Mouse (Mus musculus) kidney, postnatal 0 days (tissue): ENCODE measurements around the gene Tmed4. TPM values are rescaled to one million over a fixed set of nuclear protein-coding genes. Genes with fewer than 3 reads are reported as not detected.
"Not testable (repeated sequence)": the region's sequence is repeated elsewhere in the genome, so short reads cannot be mapped to it uniquely, and the experiment has no call there.

ENCODE experiments used
- ATAC-seq: fragments of 200-750 bp; cut with Nextera tagmentation; replicated peaks from 2 replicates; pipeline ENCODE4 v1.8.0; 2017; ENCODE audit warnings: low read depth, moderate number of reproducible peaks, moderate TSS enrichment, moderate library complexity; ENCODE audit not compliant: low FRiP score
- DNase-seq: peaks from one replicate; pipeline ENCODE4 v3.0.0-alpha.2; 2016; ENCODE audit warnings: low spot score
- H3K27ac ChIP-seq: fragments of 300-500 bp; sonication (generic); 2 replicates; pipeline ENCODE4 v1.5.1; 2014; ENCODE audit warnings: mild to moderate bottlenecking
- H3K27me3 ChIP-seq: fragments of 300-500 bp; sonication (generic); 2 replicates; pipeline ENCODE4 v1.6.1; 2014; ENCODE audit warnings: low read length, mixed read lengths; ENCODE audit not compliant: insufficient read depth
- H3K36me3 ChIP-seq: fragments of 300-500 bp; sonication (generic); 2 replicates; pipeline ENCODE4 v1.6.1; 2014; ENCODE audit warnings: low read length, mixed read lengths; ENCODE audit not compliant: insufficient read depth
- H3K4me1 ChIP-seq: fragments of 300-500 bp; sonication (generic); replicated peaks from 2 replicates; pipeline ENCODE4 v1.6.1; 2014; ENCODE audit warnings: antibody characterized with exemption, low read length, mixed read lengths; ENCODE audit not compliant: insufficient read depth
- H3K4me2 ChIP-seq: fragments of 300-500 bp; sonication (generic); 2 replicates; pipeline ENCODE4 v1.6.1; 2014; ENCODE audit warnings: mild to moderate bottlenecking, low read length, moderate library complexity, mixed read lengths
- H3K4me3 ChIP-seq: fragments of 300-500 bp; sonication (generic); replicated peaks from 2 replicates; pipeline ENCODE4 v1.5.1; 2014; ENCODE audit warnings: low read depth, low read length
- H3K9ac ChIP-seq: fragments of 300-500 bp; sonication (generic); 2 replicates; pipeline ENCODE4 v1.6.1; 2014; ENCODE audit warnings: low read depth, low read length
- H3K9me3 ChIP-seq: fragments of 300-500 bp; sonication (generic); replicated peaks from 2 replicates; pipeline ENCODE4 v1.6.1; 2016; ENCODE audit warnings: low read length, inconsistent platforms, mixed read lengths
- CTCF ChIP-seq: IDR thresholded peaks from 2 replicates; pipeline ENCODE4 v1.5.1; 2016; ENCODE audit warnings: antibody characterized with exemption, low read depth, mild to moderate bottlenecking, moderate library complexity
- WGBS: fragments of 180-500 bp; shearing (Covaris S2); extraction: QIAGEN DNeasy Blood & Tissue Kit; methylation state at CpG from one replicate; pipeline ENCODE4 v1.1.7; 2014; 5-methylcytosine and 5-hydroxymethylcytosine counted together
- polyA plus RNA-seq: library from polyadenylated mRNA; unstranded; fragments of >200 nt; fragmentation: Nextera tagmentation; extraction: Ambion mirVana; gene quantifications from 2 replicates; pipeline ENCODE4 v1.2.1, GENCODE M21; 2015

Gene Tmed4
- polyA plus RNA-seq, 1 experiment from 2014 or later = 163 TPM

GRCm38 (mm10) chr11:6261434-6262082, 13.1 kb downstream of the Tmed4 start:
- Histone ChIP-seq H3K9ac (no peak overlapping the region), H3K27ac (no peak overlapping the region), H3K9me3 (no peaks in the 10 kb centered on the region), H3K4me2 (no peak overlapping the region), H3K36me3 (peaks cover 60% of the 10 kb centered on the region), H3K4me1 (peaks cover 3% of the 10 kb centered on the region), H3K27me3 (no peaks in the 10 kb centered on the region), H3K4me3 (no peak overlapping the region)
- peak; percentile 95 for TF ChIP-seq CTCF
- WGBS = 81% methylated on average over 10 of the region's 10 CpGs
- ATAC-seq (no peak; the same call in 1 of the 2 replicates), DNase-seq (peak; percentile 78)

DNA sequence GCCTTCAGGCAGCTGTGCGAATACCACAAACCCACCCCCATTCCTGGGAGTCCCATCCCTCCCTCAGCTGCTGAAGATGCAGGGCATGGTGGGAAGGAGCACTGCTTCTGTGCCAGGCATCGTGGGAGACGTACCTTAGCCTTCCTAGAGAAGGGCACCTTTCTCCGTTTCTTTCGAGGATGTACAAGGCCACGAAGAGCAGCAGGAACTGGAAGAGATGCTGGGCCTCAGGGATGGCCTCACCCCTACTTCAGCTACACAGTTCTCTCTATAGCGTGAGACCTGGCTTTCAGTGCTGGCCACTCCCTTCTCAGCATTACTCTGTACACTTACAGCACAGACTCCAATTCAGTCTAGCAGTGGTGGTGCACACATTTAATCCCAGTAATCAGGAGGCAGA, 15.3 kb downstream of the Tmed4 start:
- no peak overlapping the region for H3K9ac ChIP-seq
- no peak overlapping the region for H3K4me2 ChIP-seq
- H3K36me3 ChIP-seq = peaks cover 45% of the 10 kb centered on the region
- DNase-seq (no peak), ATAC-seq (no peak)
- H3K4me3 ChIP-seq = no peak overlapping the region
- WGBS = 90% methylated on average over 7 of the region's 7 CpGs
- H3K27me3 ChIP-seq = no peaks in the 10 kb centered on the region
- no peak for TF ChIP-seq CTCF
- no peaks in the 10 kb centered on the region for H3K9me3 ChIP-seq
- no peak overlapping the region for H3K27ac ChIP-seq
- no peaks in the 10 kb centered on the region for H3K4me1 ChIP-seq

GRCm38 (mm10) chr11:6256490-6257072, 18.1 kb downstream of the Tmed4 start:
- peaks cover 34% of the 10 kb centered on the region for H3K36me3 ChIP-seq
- H3K9ac ChIP-seq = no peak overlapping the region
- H3K27ac ChIP-seq = no peak overlapping the region
- DNase-seq (no peak), ATAC-seq (peak; percentile 53; the same call in 1 of the 2 replicates)
- no peak overlapping the region for H3K4me2 ChIP-seq
- no peak for TF ChIP-seq CTCF
- H3K4me3 ChIP-seq = no peak overlapping the region
- 70% methylated on average over 6 of the region's 6 CpGs for WGBS
- H3K27me3 ChIP-seq = no peaks in the 10 kb centered on the region
- H3K4me1 ChIP-seq = no peaks in the 10 kb centered on the region
- no peaks in the 10 kb centered on the region for H3K9me3 ChIP-seq

GRCm38 (mm10) chr11:6254602-6255001, 20.1 kb downstream of the Tmed4 start:
- not testable (repeated sequence) for H3K9me3 ChIP-seq, DNase-seq, ATAC-seq

DNA sequence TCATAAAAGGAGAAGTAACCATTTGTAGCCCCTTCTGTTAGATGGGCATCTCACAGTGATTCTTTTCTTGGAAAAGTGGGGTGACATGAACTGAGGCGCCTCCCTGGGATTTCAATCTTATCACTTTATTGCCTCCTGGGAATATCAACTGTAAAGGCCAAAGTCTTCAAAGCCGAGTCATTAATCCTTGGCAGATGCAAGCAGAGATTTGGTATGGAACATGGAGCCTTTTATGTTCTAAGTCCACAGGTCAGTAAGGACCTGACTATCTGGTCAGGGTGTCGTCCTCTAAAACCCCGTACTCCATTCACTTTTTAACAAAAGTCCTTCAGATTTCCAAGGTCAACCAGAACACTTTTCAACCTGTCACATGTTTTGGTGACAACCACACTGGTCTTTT, 21.8 kb downstream of the Tmed4 start:
- 91% methylated on average over 4 of the region's 4 CpGs for WGBS
- H3K9me3 ChIP-seq = no peaks in the 10 kb centered on the region

More at GRCm38 (mm10) chr11:6254602-6255001, 20.1 kb downstream of the Tmed4 start:
- not testable (repeated sequence) for H3K9ac ChIP-seq, H3K27me3 ChIP-seq, H3K4me3 ChIP-seq, H3K4me2 ChIP-seq, H3K4me1 ChIP-seq, H3K27ac ChIP-seq
- 88% methylated on average over 2 of the region's 2 CpGs for WGBS
- peaks cover 16% of the 10 kb centered on the region for H3K36me3 ChIP-seq

GRCm38 (mm10) chr11:6252248-6252647, 22.4 kb downstream of the Tmed4 start:
- Histone ChIP-seq H3K27ac (no peak overlapping the region), H3K9ac (no peak overlapping the region), H3K4me2 (no peak overlapping the region), H3K4me3 (no peak overlapping the region), H3K4me1 (no peaks in the 10 kb centered on the region), H3K27me3 (no peaks in the 10 kb centered on the region), H3K9me3 (no peaks in the 10 kb centered on the region), H3K36me3 (no peaks in the 10 kb centered on the region)
- 86% methylated on average over 5 of the region's 5 CpGs for WGBS
- DNase-seq (no peak), ATAC-seq (no peak)
- TF ChIP-seq CTCF = no peak

More for the DNA sequence above, 21.8 kb downstream of the Tmed4 start:
- Histone ChIP-seq H3K4me1 (no peaks in the 10 kb centered on the region), H3K36me3 (no peaks in the 10 kb centered on the region), H3K27ac (no peak overlapping the region), H3K27me3 (no peaks in the 10 kb centered on the region), H3K9ac (no peak overlapping the region), H3K4me2 (no peak overlapping the region), H3K4me3 (no peak overlapping the region)
- ATAC-seq = no peak
- no peak for TF ChIP-seq CTCF
- DNase-seq = no peak
